15 mouse cellular contexts compared by ENCODE assay signal in genomic region chr10:70132714-70133113, GRCm38 (mm10). TPM values are rescaled to one million over a fixed set of nuclear protein-coding genes. Genes with fewer than 3 reads are reported as not detected.
DNase-seq lines count a peak whose midpoint lies in the region; ATAC-seq and TF ChIP-seq lines count a peak whose summit lies in the region.
"Had no signal": no experiment of that assay in that cellular context is flagged by ENCODE, and none has a peak within 500 bp of the region (broad histone marks: within the 10 kb centered on the region; RNA-seq: fewer than 3 reads in every experiment).

No protein-coding gene starts in this region.

- no peak overlapping the region for H3K4me2 ChIP-seq in hindbrain, embryonic 15.5 days
- H3K4me2 ChIP-seq in hindbrain, embryonic 14.5 days (replicated peaks) = no peak overlapping the region
- peak overlapping the region; percentile 6; the same call in 1 of the 2 replicates for H3K4me2 ChIP-seq in intestine, embryonic 16.5 days (ENCODE audit: low read depth, low read length)
- H3K4me2 ChIP-seq: limb, embryonic 12.5 days; midbrain, embryonic 11.5 days had no signal

- no peaks in the 10 kb centered on the region for H3K9me3 ChIP-seq in hindbrain, embryonic 15.5 days
- no peaks in the 10 kb centered on the region for H3K9me3 ChIP-seq in hindbrain, embryonic 14.5 days (ENCODE audit: control insufficient read depth, low read length)
- no peaks in the 10 kb centered on the region for H3K9me3 ChIP-seq in intestine, embryonic 16.5 days (ENCODE audit: control insufficient read depth, low read length)
- H3K9me3 ChIP-seq: forebrain, embryonic 10.5 days; limb, embryonic 12.5 days had no signal

- TF ChIP-seq POLR2A in small intestine, adult 2 months (IDR thresholded peaks at IDR 0.05; ENCODE audit: low read depth, low read length) = no peak

- H3K4me1 ChIP-seq in hindbrain, embryonic 15.5 days (replicated peaks) = peaks cover 19% of the 10 kb centered on the region; the same call in 1 of the 2 replicates
- 0 out of 2 replicates have a peak, but pooled peaks cover 7% of the 10 kb centered on the region for H3K4me1 ChIP-seq in hindbrain, embryonic 14.5 days (replicated peaks; ENCODE audit: control insufficient read depth, insufficient read depth, low read length)
- H3K4me1 ChIP-seq in intestine, embryonic 16.5 days (ENCODE audit: control insufficient read depth, insufficient read depth, low read length) = peaks cover 28% of the 10 kb centered on the region
- H3K4me1 ChIP-seq in small intestine, adult 2 months (ENCODE audit: control insufficient read depth, insufficient read depth, insufficient read length, low read length) = peaks cover 19% of the 10 kb centered on the region; the same call in 1 of the 2 replicates

- H3K4me3 ChIP-seq in hindbrain, embryonic 15.5 days = no peak overlapping the region
- no peak overlapping the region for H3K4me3 ChIP-seq in hindbrain, embryonic 14.5 days (replicated peaks; ENCODE audit: low read length)
- H3K4me3 ChIP-seq in intestine, embryonic 16.5 days (ENCODE audit: low read length) = no peak overlapping the region
- no peak overlapping the region for H3K4me3 ChIP-seq in small intestine, adult 2 months (ENCODE audit: low read depth, low read length)
- H3K4me3 ChIP-seq: forebrain, embryonic 10.5 days; limb, embryonic 12.5 days had no signal

- no peaks in the 10 kb centered on the region for H3K27me3 ChIP-seq in hindbrain, embryonic 15.5 days
- no peaks in the 10 kb centered on the region for H3K27me3 ChIP-seq in hindbrain, embryonic 14.5 days (ENCODE audit: control insufficient read depth, insufficient read depth, low read length)
- no peaks in the 10 kb centered on the region for H3K27me3 ChIP-seq in intestine, embryonic 16.5 days (replicated peaks; ENCODE audit: control insufficient read depth, insufficient read depth, low read length)
- no peaks in the 10 kb centered on the region for H3K27me3 ChIP-seq in small intestine, adult 2 months (ENCODE audit: control insufficient read depth, insufficient read depth, low read length)
- H3K27me3 ChIP-seq: limb, embryonic 12.5 days had no signal

- no peaks in the 10 kb centered on the region for H3K36me3 ChIP-seq in hindbrain, embryonic 15.5 days
- H3K36me3 ChIP-seq in hindbrain, embryonic 14.5 days (replicated peaks; ENCODE audit: control insufficient read depth, insufficient read depth) = no peaks in the 10 kb centered on the region
- H3K36me3 ChIP-seq in intestine, embryonic 16.5 days (ENCODE audit: control insufficient read depth, insufficient read depth, low read length) = no peaks in the 10 kb centered on the region
- H3K36me3 ChIP-seq in small intestine, adult 2 months (ENCODE audit: control insufficient read depth, insufficient read depth, low read length) = no peaks in the 10 kb centered on the region; the same call in 1 of the 2 replicates
- H3K36me3 ChIP-seq: limb, embryonic 12.5 days had no signal

- WGBS in hindbrain, embryonic 15.5 days = 85% methylated on average over 6 of the region's 6 CpGs
- WGBS in hindbrain, embryonic 14.5 days = 85% methylated on average over 6 of the region's 6 CpGs
- WGBS in intestine, embryonic 16.5 days = 43% methylated on average over 6 of the region's 6 CpGs
- WGBS in small intestine, adult 2 months = 39% methylated on average over 6 of the region's 6 CpGs

- no peak for DNase-seq in hindbrain, embryonic 14.5 days (ENCODE audit: low spot score)
- DNase-seq in brain, adult 2 months (ENCODE audit: low read depth, low spot score) = peak; percentile 51
- DNase-seq in gastrocnemius, postnatal 4 days (ENCODE audit: low spot score in 2 of 2) = no peak
- DNase-seq in adrenal gland, adult 18-20 months (ENCODE audit: low spot score in 2 of 2) = no peak
- DNase-seq: cerebellum, adult 2 months; kidney, postnatal 10 days; layer of hippocampus, postnatal 36 days; thymus, postnatal 25 days had no signal

- peak; percentile 25; the same call in 1 of the 2 replicates for ATAC-seq in hindbrain, embryonic 15.5 days (ENCODE audit: low FRiP score, low read depth)
- ATAC-seq in hindbrain, embryonic 14.5 days (ENCODE audit: low FRiP score) = no peak
- ATAC-seq in intestine, embryonic 16.5 days = peak; percentile 15; the same call in 1 of the 2 replicates
- ATAC-seq: hindbrain, embryonic 16.5 days had no signal

- no peak overlapping the region for H3K9ac ChIP-seq in hindbrain, embryonic 15.5 days
- no peak overlapping the region for H3K9ac ChIP-seq in hindbrain, embryonic 14.5 days
- no peak overlapping the region for H3K9ac ChIP-seq in intestine, embryonic 16.5 days (ENCODE audit: low read depth, low read length)
- H3K9ac ChIP-seq: limb, embryonic 12.5 days had no signal

- no peak for TF ChIP-seq CTCF in small intestine, adult 2 months (IDR thresholded peaks at IDR 0.05; ENCODE audit: extremely low read depth, insufficient read length, insufficient replicate concordance, low read depth, low read length)

- H3K27ac ChIP-seq in hindbrain, embryonic 15.5 days (replicated peaks) = no peak overlapping the region
- H3K27ac ChIP-seq in hindbrain, embryonic 14.5 days = no peak overlapping the region
- no peak overlapping the region for H3K27ac ChIP-seq in intestine, embryonic 16.5 days (ENCODE audit: low read length)
- peak overlapping the region; percentile 19; the same call in 1 of the 2 replicates for H3K27ac ChIP-seq in small intestine, adult 2 months (ENCODE audit: insufficient read depth, low read depth, low read length)
- H3K27ac ChIP-seq: forebrain, embryonic 10.5 days; limb, embryonic 12.5 days had no signal

RNA-seq across cellular contexts. Expression of gene Ccdc6, which starts 35.8 kb away (rescaled TPM):
- polyA plus RNA-seq in hindbrain, embryonic 15.5 days (2015; fragmentation: Nextera tagmentation; extraction: Ambion mirVana) = 21.4 and 23.0 TPM in 2 replicates
- 29.6 and 30.1 TPM in 2 replicates for polyA plus RNA-seq in hindbrain, embryonic 14.5 days (2014; fragmentation: Nextera tagmentation; extraction: Ambion mirVana)
- 11.7 and 13.0 TPM in 2 replicates for polyA plus RNA-seq in intestine, embryonic 16.5 days (2015; fragmentation: Nextera tagmentation; extraction: Ambion mirVana)
- 16.6 and 34.6 TPM in 2 replicates for polyA plus RNA-seq in small intestine, adult 2 months (2012; rRNA removed)
- total RNA-seq in gastrocnemius, postnatal 4 days (2021) = 10 to 100 TPM; 65.3 to 73.4 TPM
- 10 to 100 TPM; 84.9 to 85.0 TPM for total RNA-seq in adrenal gland, adult 18-20 months (2021)
